Mouse (Mus musculus): ENCODE data around the gene Mfsd2a. TPM values are rescaled to one million over a fixed set of nuclear protein-coding genes. Genes with fewer than 3 reads are reported as not detected.
A peak's percentile ranks its signal among the peaks of the same experiment; 100 is the strongest.

Gene Mfsd2a
- 32.9 and 34.4 TPM in 2 replicates for polyA plus RNA-seq (2012; rRNA removed)

- Histone ChIP-seq H3K27me3 (ENCODE audit: control insufficient read depth, insufficient read depth, low read length) (peaks cover 3% of the 10 kb centered on the region; the same call in 1 of the 2 replicates), H3K4me1 (ENCODE audit: control insufficient read depth, insufficient read depth, low read length) (0 out of 2 replicates have a peak, but pooled peaks cover 6% of the 10 kb centered on the region), H3K4me3 (replicated peaks; ENCODE audit: insufficient read depth, low read depth, low read length) (peak within 1 kb of the TSS; percentile 39), H3K27ac (ENCODE audit: insufficient read depth, low read length) (no peak within 1 kb of the TSS)
- TF ChIP-seq POLR2A (IDR thresholded peaks at IDR 0.05; ENCODE audit: borderline replicate concordance, insufficient read depth, low read length) (no peak), CTCF (IDR thresholded peaks at IDR 0.05; ENCODE audit: borderline replicate concordance, insufficient read depth, low read depth, low read length) (no peak)
- WGBS: 2% methylated on average over 27 of the region's 27 CpGs
- DNase-seq: peak; percentile 46 to 51
Measured at GRCm38 (mm10) chr4:122961100-122961567, at the start of gene Mfsd2a. Gene Mfsd2a (minus strand): TSS chr4:122961188.

- 57% methylated on average over 15 of the region's 15 CpGs for WGBS
- Histone ChIP-seq H3K4me1 (ENCODE audit: control insufficient read depth, insufficient read depth, low read length) (no peaks in the 10 kb centered on the region), H3K4me3 (replicated peaks; ENCODE audit: insufficient read depth, low read depth, low read length) (no peak overlapping the region), H3K27me3 (ENCODE audit: control insufficient read depth, insufficient read depth, low read length) (no peaks in the 10 kb centered on the region), H3K27ac (ENCODE audit: insufficient read depth, low read length) (no peak overlapping the region)
- TF ChIP-seq CTCF (IDR thresholded peaks at IDR 0.05; ENCODE audit: borderline replicate concordance, insufficient read depth, low read depth, low read length): no peak
- no peak for TF ChIP-seq POLR2A (IDR thresholded peaks at IDR 0.05; ENCODE audit: borderline replicate concordance, insufficient read depth, low read length)
- DNase-seq: no peak
Measured at GRCm38 (mm10) chr4:123005054-123005966, 44.3 kb upstream of the Mfsd2a start.

GRCm38 (mm10) chr4:123000617-123001342 is 39.8 kb upstream of the Mfsd2a start:
- WGBS: 30% methylated on average over 17 of the region's 17 CpGs
- Histone ChIP-seq H3K27ac (ENCODE audit: insufficient read depth, low read length) (no peak overlapping the region), H3K4me3 (replicated peaks; ENCODE audit: insufficient read depth, low read depth, low read length) (peak overlapping the region; percentile 55), H3K4me1 (ENCODE audit: control insufficient read depth, insufficient read depth, low read length) (no peaks in the 10 kb centered on the region), H3K27me3 (ENCODE audit: control insufficient read depth, insufficient read depth, low read length) (no peaks in the 10 kb centered on the region; the same call in 1 of the 2 replicates)
- TF ChIP-seq CTCF (IDR thresholded peaks at IDR 0.05; ENCODE audit: borderline replicate concordance, insufficient read depth, low read depth, low read length) (no peak), POLR2A (IDR thresholded peaks at IDR 0.05; ENCODE audit: borderline replicate concordance, insufficient read depth, low read length) (no peak)
- peak in 1 of 2 experiments; percentile 12 for DNase-seq

- H3K4me3 ChIP-seq (replicated peaks; ENCODE audit: insufficient read depth, low read depth, low read length): peak overlapping the region; percentile 55
- no peaks in the 10 kb centered on the region; the same call in 1 of the 2 replicates for H3K27me3 ChIP-seq (ENCODE audit: control insufficient read depth, insufficient read depth, low read length)
- TF ChIP-seq POLR2A (IDR thresholded peaks at IDR 0.05; ENCODE audit: borderline replicate concordance, insufficient read depth, low read length): no peak
- TF ChIP-seq CTCF (IDR thresholded peaks at IDR 0.05; ENCODE audit: borderline replicate concordance, insufficient read depth, low read depth, low read length): no peak
- no peaks in the 10 kb centered on the region for H3K4me1 ChIP-seq (ENCODE audit: control insufficient read depth, insufficient read depth, low read length)
- DNase-seq: no peak
- H3K27ac ChIP-seq (ENCODE audit: insufficient read depth, low read length): no peak overlapping the region
- whole genome bisulfite sequencing: 20% methylated on average over 14 of the region's 14 CpGs
Measured at GRCm38 (mm10) chr4:123000130-123000529, 39.1 kb upstream of the Mfsd2a start.

GRCm38 (mm10) chr4:122999263-122999691 is 38.3 kb upstream of the Mfsd2a start:
- Histone ChIP-seq H3K4me3 (replicated peaks; ENCODE audit: insufficient read depth, low read depth, low read length) (no peak overlapping the region), H3K4me1 (ENCODE audit: control insufficient read depth, insufficient read depth, low read length) (no peaks in the 10 kb centered on the region; the same call in 1 of the 2 replicates), H3K27ac (ENCODE audit: insufficient read depth, low read length) (no peak overlapping the region), H3K27me3 (ENCODE audit: control insufficient read depth, insufficient read depth, low read length) (no peaks in the 10 kb centered on the region; the same call in 1 of the 2 replicates)
- no peak for TF ChIP-seq CTCF (IDR thresholded peaks at IDR 0.05; ENCODE audit: borderline replicate concordance, insufficient read depth, low read depth, low read length)
- TF ChIP-seq POLR2A (IDR thresholded peaks at IDR 0.05; ENCODE audit: borderline replicate concordance, insufficient read depth, low read length): no peak
- DNase-seq: no peak
- WGBS: 59% methylated on average over 4 of the region's 4 CpGs

GRCm38 (mm10) chr4:122998537-122999262 is 37.7 kb upstream of the Mfsd2a start:
- peak in 1 of 2 experiments; percentile 32 for DNase-seq
- no peaks in the 10 kb centered on the region; the same call in 1 of the 2 replicates for H3K4me1 ChIP-seq (ENCODE audit: control insufficient read depth, insufficient read depth, low read length)
- 43% methylated on average over 12 of the region's 12 CpGs for WGBS
- no peak for TF ChIP-seq CTCF (IDR thresholded peaks at IDR 0.05; ENCODE audit: borderline replicate concordance, insufficient read depth, low read depth, low read length)
- TF ChIP-seq POLR2A (IDR thresholded peaks at IDR 0.05; ENCODE audit: borderline replicate concordance, insufficient read depth, low read length): no peak
- no peaks in the 10 kb centered on the region; the same call in 1 of the 2 replicates for H3K27me3 ChIP-seq (ENCODE audit: control insufficient read depth, insufficient read depth, low read length)
- no peak overlapping the region for H3K4me3 ChIP-seq (replicated peaks; ENCODE audit: insufficient read depth, low read depth, low read length)
- H3K27ac ChIP-seq (ENCODE audit: insufficient read depth, low read length): no peak overlapping the region
